Mouse (Mus musculus): ENCODE measurements at regions not wholly inside any gene's neighbourhood (a gene's known extent, or its start where the extent isn't known, plus 50 kb on each side); places are given as distances from the start of the nearest gene placed in this dataset.
"Not testable (repeated sequence)": the region's sequence is repeated elsewhere in the genome, so short reads cannot be mapped to it uniquely, and the experiment has no call there.

DNA sequence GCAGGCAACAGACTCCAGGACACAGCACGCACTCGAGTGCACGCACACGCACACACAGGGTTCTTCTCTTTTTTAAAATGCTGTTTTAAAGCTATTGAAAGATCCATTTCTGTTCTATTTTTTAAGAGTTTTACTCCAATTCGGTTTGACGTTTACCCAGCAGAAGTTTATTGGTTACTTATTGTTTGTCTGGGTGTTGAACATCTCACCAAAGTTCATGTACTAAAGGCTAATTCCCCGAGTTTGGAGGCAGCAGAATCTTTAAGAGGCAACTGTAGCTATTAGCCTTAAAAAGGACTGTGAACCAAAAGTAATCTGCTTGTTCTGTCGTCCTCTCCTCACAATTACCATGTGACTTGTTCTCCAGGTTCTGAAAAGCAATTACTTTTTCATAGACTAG lies 263.0 kb upstream of the Nfia start:
- POLR2A ChIA-PET = no interaction called here
- TF ChIP-seq CTCF (IDR thresholded peaks at IDR 0.05) = no peak
- no peaks in the 10 kb centered on the region for H3K27me3 ChIP-seq
- in situ Hi-C loops (cut with MboI; ENCODE audit: low pct_unique_long_range_greater_than_20kb) = no loop called here
- ATAC-seq (no peak), DNase-seq (ENCODE audit: low read depth, low spot score) (no peak)
- CTCF ChIA-PET = no interaction called here

DNA sequence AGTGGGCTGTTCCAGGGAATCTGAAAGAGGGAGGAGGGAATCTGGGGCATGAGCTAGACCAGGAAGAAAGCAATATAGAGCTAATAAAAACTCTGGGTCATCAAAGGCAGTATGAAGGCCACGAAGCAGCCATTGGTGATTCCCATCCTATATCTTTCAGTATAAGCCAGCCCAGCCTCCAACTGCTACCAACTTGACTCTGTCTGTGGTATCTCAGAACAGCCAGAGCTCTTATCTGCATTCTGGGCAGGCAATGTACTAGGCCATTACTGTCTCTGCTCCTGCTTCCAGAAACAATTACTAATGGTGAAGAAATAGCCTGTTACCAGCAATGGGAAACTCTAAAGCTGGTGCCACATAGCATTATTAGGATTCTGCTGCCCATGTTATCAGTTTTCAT lies 266.8 kb upstream of the Nfia start:
- in situ Hi-C loops (cut with MboI; ENCODE audit: low pct_unique_long_range_greater_than_20kb) = no loop called here
- TF ChIP-seq CTCF (IDR thresholded peaks at IDR 0.05) = no peak
- no peaks in the 10 kb centered on the region for H3K27me3 ChIP-seq
- POLR2A ChIA-PET = no interaction called here
- ATAC-seq = no peak
- no peak for DNase-seq (ENCODE audit: low read depth, low spot score)
- CTCF ChIA-PET = no interaction called here

GRCm38 (mm10) chr4:97491248-97491804 lies 281.2 kb upstream of the Nfia start:
- ChIA-PET POLR2A (no interaction called here), CTCF (no interaction called here)
- TF ChIP-seq CTCF (IDR thresholded peaks at IDR 0.05) = no peak
- DNase-seq (ENCODE audit: low read depth, low spot score) = no peak
- no peaks in the 10 kb centered on the region for H3K27me3 ChIP-seq
- no peak for ATAC-seq
- in situ Hi-C loops (cut with MboI; ENCODE audit: low pct_unique_long_range_greater_than_20kb) = no loop called here

DNA sequence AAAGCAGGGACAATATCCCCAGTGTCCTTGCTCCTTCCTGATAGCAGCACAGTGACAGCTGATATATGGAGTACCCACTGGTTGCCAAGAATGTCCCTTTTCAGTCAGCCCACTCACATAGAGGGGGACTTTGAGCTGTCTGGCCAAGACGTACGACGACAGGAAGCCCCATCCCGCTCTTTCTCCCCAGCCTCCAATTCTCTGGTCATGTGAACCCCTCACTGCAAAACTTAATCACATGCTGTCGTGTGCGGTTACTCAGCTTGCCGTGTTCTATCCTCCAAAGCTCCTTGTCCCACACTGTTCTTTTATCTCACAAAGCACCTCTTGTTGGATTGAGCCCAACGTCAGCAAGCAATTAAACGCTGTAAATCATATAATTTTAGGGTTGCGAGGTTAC lies 286.2 kb upstream of the Nfia start:
- in situ Hi-C loops (cut with MboI; ENCODE audit: low pct_unique_long_range_greater_than_20kb) = no loop called here
- POLR2A ChIA-PET = no interaction called here
- CTCF ChIA-PET = interaction anchor here (1.0 kb wide), 1 partner anchor 10 kb away, joined by 4 read pairs; no protein-coding TSS in a partner anchor
- no peak for ATAC-seq
- no peak for TF ChIP-seq CTCF (IDR thresholded peaks at IDR 0.05)
- no peaks in the 10 kb centered on the region for H3K27me3 ChIP-seq
- no peak for DNase-seq (ENCODE audit: low read depth, low spot score)

DNA sequence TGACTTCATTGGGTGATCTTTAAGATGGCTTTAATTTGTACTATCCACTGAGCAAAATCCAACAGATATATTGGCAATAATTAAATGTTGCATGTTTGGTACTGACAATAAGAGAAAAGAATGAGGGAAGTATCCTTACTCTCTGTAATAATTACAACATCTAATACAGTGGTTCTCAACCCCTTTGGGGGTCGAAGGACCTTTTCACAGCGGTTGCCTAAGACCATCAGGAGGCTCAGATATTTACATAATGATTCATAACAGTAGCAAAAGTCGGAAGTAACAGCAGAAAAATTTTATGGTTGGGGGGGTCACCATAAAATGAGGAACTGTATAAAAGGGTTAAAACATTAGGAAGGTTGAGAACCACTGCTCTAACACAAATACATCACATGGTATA lies 287.3 kb upstream of the Nfia start:
- POLR2A ChIA-PET = no interaction called here
- CTCF ChIA-PET = no interaction called here
- ATAC-seq (no peak), DNase-seq (ENCODE audit: low read depth, low spot score) (no peak)
- no peaks in the 10 kb centered on the region for H3K27me3 ChIP-seq
- in situ Hi-C loops (cut with MboI; ENCODE audit: low pct_unique_long_range_greater_than_20kb) = no loop called here
- TF ChIP-seq CTCF (IDR thresholded peaks at IDR 0.05) = no peak

GRCm38 (mm10) chr4:97482701-97483246 lies 289.8 kb upstream of the Nfia start:
- DNase-seq (ENCODE audit: low read depth, low spot score) = no peak
- no peak for TF ChIP-seq CTCF (IDR thresholded peaks at IDR 0.05)
- ChIA-PET POLR2A (no interaction called here), CTCF (interaction anchor here (1.3 kb wide), 1 partner anchor 17 kb away, joined by 3 read pairs; no protein-coding TSS in a partner anchor)
- H3K27me3 ChIP-seq = no peaks in the 10 kb centered on the region
- no peak for ATAC-seq
- in situ Hi-C loops (cut with MboI; ENCODE audit: low pct_unique_long_range_greater_than_20kb) = no loop called here

- in situ Hi-C loops (cut with MboI; ENCODE audit: low pct_unique_long_range_greater_than_20kb) = no loop called here
- H3K27me3 ChIP-seq = no peaks in the 10 kb centered on the region
- CTCF ChIA-PET = no interaction called here
- DNase-seq (ENCODE audit: low read depth, low spot score) = no peak
- POLR2A ChIA-PET = interaction anchor here (0.5 kb wide), 1 partner anchor 10 kb away, joined by 5 read pairs; no protein-coding TSS in a partner anchor
- no peak for ATAC-seq
- TF ChIP-seq CTCF (IDR thresholded peaks at IDR 0.05) = no peak
Measured at GRCm38 (mm10) chr4:97481836-97482235, 290.7 kb upstream of the Nfia start.

- CTCF ChIA-PET = no interaction called here
- ATAC-seq = no peak
- no peak for DNase-seq (ENCODE audit: low read depth, low spot score)
- in situ Hi-C loops (cut with MboI; ENCODE audit: low pct_unique_long_range_greater_than_20kb) = no loop called here
- H3K27me3 ChIP-seq = no peaks in the 10 kb centered on the region
- TF ChIP-seq CTCF (IDR thresholded peaks at IDR 0.05) = no peak
- POLR2A ChIA-PET = no interaction called here
Measured at GRCm38 (mm10) chr4:97476571-97477190, 293.7 kb upstream of the Gm10192 start.

GRCm38 (mm10) chr4:97473492-97473891 lies 290.5 kb upstream of the Gm10192 start:
- DNase-seq (ENCODE audit: low read depth, low spot score); POLR2A ChIA-PET; CTCF ChIA-PET; H3K27me3 ChIP-seq; ATAC-seq; in situ Hi-C loops (cut with MboI; ENCODE audit: low pct_unique_long_range_greater_than_20kb): not testable (repeated sequence)

- no peak for TF ChIP-seq CTCF (IDR thresholded peaks at IDR 0.05)
- no peaks in the 10 kb centered on the region for H3K27me3 ChIP-seq
- in situ Hi-C loops (cut with MboI; ENCODE audit: low pct_unique_long_range_greater_than_20kb) = no loop called here
- CTCF ChIA-PET = interaction anchor here (1.2 kb wide), 1 partner anchor 17 kb away, joined by 3 read pairs; no protein-coding TSS in a partner anchor
- ATAC-seq = no peak
- no peak for DNase-seq (ENCODE audit: low read depth, low spot score)
- POLR2A ChIA-PET = no interaction called here
Measured at GRCm38 (mm10) chr4:97465932-97466666, 283.1 kb upstream of the Gm10192 start.

DNA sequence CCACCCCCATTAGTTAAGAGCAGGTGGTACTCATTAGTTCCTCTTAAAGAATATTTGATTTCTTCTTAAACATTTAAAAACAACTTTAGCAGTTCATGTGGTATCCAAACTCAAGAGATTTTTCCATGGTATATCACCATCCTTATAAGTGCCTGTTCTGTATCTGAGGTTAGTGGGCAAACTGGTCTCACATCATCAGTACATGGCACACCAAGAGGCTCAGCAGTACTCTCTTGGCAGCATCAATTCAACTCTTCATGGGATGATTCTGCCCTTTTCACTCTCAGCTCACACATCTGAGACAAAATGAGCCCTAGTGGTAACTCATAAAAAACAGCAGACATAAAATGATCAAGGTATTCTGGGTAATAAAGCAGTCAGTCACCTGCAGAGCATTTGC lies 282.6 kb upstream of the Gm10192 start:
- ChIA-PET POLR2A (no interaction called here), CTCF (interaction anchor here (1.2 kb wide), 1 partner anchor 18 kb away, joined by 3 read pairs; no protein-coding TSS in a partner anchor)
- DNase-seq (ENCODE audit: low read depth, low spot score) = no peak
- no peak for TF ChIP-seq CTCF (IDR thresholded peaks at IDR 0.05)
- in situ Hi-C loops (cut with MboI; ENCODE audit: low pct_unique_long_range_greater_than_20kb) = no loop called here
- ATAC-seq = no peak
- H3K27me3 ChIP-seq = no peaks in the 10 kb centered on the region

All from Patski (cell line).